Mouse (Mus musculus) right cerebral cortex, postnatal 36 days (tissue): ENCODE data around the gene Dis3l2.

Experiments
- DNase-seq, 2 experiments: peaks; one replicate each; pipeline ENCODE4 v3.0.0; 2022; ENCODE audit warnings: low spot score in 2 of 2, mixed read lengths in 1 of 2

Dis3l2 gene

DNA sequence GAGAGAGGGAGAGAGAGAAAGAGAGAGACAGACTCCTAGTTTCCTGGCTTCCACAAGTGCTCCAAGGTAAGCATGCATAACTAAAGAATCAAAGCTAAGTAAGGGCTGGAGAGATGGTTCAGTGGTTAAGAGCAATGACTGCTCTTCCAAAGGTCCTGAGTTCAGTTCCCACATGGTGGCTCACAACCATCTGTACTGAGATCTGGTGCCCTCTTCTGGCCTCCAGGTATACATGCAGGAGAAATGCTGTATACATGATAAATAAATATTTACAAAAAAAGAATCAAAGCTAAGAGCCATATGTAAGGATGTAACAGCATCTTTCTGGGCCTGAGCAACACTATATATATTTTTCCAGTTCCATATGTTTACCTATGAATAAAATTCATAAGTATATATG is 357.3 kb downstream of the Dis3l2 start:
- no peak for DNase-seq

DNA sequence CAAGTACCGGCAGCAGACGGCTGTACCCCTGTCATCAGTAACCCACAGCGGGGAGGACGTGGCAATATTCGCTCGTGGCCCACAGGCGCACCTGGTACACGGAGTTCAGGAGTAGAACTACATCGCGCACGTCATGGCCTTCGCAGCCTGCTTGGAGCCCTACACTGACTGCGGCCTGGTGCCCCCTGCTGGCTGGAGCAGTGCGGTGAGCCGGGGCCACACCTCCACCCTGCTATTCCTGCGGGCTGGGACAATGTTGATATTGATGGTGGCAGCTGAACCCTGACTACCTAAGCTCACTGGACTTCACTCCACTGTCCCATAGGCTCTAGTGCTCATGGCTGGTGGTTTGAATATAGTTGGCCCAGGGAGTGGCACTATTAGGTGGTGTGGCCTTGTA is 367.1 kb downstream of the Dis3l2 start:
- DNase-seq, result no peak

DNA sequence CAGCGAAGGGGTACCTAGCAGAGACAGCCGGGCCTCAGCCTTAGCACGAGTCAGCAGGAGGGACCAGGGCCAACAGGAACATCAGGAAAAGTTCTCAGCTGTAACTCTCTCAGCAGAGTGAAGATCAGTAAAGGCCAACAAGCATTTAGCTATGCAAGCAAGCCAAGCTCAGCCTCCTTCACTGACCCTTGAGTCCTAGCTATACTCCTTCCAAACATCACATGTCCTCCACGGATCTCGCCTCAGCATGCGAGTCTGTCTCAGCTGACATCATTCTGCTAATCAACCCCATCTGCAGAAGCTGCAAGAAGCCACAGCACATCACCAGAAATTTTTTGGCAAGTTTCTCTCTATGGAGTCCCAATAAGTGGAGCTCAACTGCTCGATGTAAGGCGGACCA is 370.2 kb downstream of the Dis3l2 start:
- no peak for DNase-seq

DNA sequence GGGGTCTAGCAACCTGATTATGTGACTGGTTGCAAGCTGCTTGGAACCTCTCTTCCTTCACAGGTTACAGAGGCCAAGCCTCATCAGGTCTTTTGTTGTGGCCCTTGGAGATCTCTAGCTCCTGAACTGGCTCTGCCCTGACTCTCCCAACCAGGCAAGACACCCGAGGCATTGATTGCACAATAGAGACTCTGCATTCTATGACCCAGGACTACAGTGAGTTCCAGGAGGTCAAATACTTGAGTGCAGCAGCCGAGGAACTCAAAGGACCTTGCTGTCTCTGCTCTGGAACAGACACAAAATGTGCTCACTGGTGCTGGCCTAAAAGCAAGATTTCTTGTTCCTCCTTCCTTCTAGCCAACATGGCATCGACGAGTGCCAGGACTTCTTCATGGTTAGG is 382.6 kb downstream of the Dis3l2 start:
- DNase-seq, result no peak

DNA sequence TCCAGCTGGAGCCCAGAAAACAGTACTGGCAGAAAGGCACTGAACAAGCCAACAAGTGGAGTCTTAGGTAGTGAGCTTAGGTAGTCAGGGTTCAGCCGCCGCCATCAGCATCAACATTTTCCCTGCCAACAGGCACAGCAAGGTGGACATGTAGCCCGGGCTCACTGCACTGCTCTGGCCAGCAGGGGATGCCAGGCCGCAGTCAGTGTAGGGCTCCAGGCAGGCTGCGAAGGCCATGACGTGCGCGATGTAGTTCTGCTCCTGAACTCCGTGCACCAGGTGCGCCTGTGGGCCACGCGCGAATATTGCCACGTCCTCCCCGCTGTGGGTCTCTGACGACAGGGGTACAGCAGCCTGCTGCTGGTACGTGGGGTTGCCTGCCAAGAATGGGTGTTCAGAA is 383.4 kb downstream of the Dis3l2 start:
- DNase-seq, result no peak

DNA sequence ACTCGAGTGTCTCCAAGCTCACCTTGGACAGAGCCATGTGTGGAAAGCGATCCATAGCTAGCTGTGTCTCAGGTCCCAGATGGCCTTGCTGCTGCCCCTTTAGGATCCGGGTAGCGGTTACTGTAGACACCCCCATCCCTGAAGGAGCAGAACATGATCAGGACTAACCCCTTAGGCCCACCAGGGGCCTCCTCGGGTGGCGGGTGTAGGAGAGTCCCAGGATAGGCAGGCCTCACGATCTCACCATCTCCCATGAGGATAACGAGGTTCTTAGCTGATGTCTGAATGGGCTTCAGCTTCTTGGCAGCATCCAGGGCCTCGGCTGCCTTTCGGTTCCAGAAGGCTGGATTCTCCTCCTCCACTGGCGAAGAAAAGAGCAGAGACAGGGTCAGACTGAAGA is 385.6 kb downstream of the Dis3l2 start:
- DNase-seq, result no peak

DNA sequence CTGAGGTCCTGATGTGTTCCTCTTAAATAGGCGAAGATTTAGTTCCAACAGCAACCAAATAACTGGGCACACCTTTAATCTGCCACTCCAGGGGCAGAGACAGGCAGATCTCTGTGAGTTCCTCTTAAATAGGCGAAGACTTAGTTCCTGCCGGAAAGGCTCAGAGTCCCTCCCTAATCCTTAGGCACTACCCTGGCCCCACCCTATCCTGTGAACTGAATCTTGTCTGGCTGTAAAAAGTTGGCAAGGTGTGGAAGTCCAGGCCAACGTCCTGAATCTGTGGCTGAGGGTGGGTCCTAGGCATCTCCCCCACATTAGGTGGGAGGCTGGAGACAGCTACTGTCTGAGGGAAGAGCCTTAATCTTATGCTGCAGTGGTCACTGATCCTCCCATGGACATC is 386.2 kb downstream of the Dis3l2 start, which contains the start of gene Alppl2:
Alppl2 (minus strand) TSS at position 101 of the 400 bp plus-strand sequence.
- DNase-seq, result no peak

DNA sequence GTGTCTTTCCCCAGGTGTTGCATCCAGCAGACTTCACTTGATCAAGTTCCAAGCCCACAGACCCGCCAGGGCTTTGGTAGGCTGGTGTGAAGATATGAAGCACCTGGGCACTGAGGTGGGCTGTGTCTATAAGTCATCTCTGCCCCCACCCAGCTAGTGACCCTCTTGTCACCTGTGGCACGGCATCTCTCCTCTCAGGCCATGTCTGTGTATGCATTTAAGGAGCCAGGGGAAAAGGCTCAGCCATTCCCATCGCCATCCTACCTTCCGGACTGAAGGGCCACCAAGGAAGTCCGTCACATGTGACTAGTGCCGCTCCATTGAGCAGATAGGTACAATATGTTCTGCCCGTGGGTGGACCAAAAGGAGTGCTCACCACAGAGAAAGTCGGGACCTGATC is 392.0 kb downstream of the Dis3l2 start:
- DNase-seq, result no peak

DNA sequence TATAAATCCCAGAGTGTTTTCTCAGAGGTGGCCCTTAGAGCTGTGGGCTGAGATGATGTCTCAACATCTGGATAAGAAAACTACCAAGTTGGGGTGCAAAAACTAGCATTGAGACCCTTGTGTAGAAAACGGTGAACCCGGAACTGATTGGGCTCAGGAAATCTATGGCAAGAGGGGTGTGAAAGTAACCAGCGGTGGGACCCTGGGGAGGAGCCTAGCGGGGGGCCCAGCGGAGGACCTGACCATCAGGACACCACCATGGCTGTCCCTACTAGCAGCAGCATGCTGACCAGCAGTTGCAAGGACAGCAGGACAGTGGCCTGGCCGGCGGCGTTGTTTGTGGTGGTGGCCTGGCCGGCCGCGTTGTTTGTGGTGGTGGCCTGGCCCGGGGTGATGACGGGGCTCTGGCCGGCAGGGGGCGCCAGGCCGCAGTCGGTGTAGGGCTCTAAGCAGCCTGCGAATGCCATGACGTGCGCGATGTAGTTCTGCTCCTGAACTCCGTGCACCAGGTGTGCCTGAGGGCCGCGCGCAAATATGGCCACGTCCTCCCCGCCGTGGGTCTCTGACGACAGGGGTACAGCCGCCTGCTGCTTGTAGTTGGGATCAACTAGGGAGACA is 394.9 kb downstream of the Dis3l2 start:
- DNase-seq, result no peak
